Mouse (Mus musculus) erythroblast, embryonic 14.5 days (primary cell): Measurements from ENCODE around the gene Frmd4a.

Experiments
- GATA1 ChIP-seq: IDR thresholded peaks from 2 replicates; pipeline ENCODE4 v1.6.1; 2012; ENCODE audit warnings: low read length, inconsistent platforms, mixed read lengths
- TAL1 ChIP-seq: IDR thresholded peaks from 3 replicates; pipeline ENCODE4 v1.6.1; 2012; ENCODE audit warnings: low read length, inconsistent platforms, mixed read lengths

- TF ChIP-seq GATA1 (no peak), TAL1 (no peak)
Measured at GRCm38 (mm10) chr2:4504413-4504812, 486.9 kb downstream of the Frmd4a start.
